Mouse (Mus musculus) macrophage (primary cell): Measurements from ENCODE around the gene Pomgnt2. TPM values are rescaled to one million over a fixed set of nuclear protein-coding genes. Genes with fewer than 3 reads are reported as not detected.

Experiments
- polyA plus RNA-seq: library from polyadenylated mRNA; stranded (reverse); fragments of 250-400 nt; gene quantifications from 3 replicates; pipeline ENCODE4 v1.2.4, GENCODE M21; 2018; ENCODE audit warnings: inconsistent platforms

The Pomgnt2 gene
- polyA plus RNA-seq, 1 experiment from 2014 or later: 0.93 TPM

Other genes with a start within 250 kb of the Pomgnt2 start
- gene Zfp651, start 237.8 kb downstream of the Pomgnt2 start, polyA plus RNA-seq: 0.21 to 0.58 TPM (median 0.36 TPM) in 3 replicates
- not detected in 3 replicates for gene Klhl40, start 219.5 kb downstream of the Pomgnt2 start, polyA plus RNA-seq
- not detected in 3 replicates for gene Hhatl, start 204.6 kb downstream of the Pomgnt2 start, polyA plus RNA-seq
- not detected in 3 replicates for gene Ccdc13, start 157.6 kb downstream of the Pomgnt2 start, polyA plus RNA-seq
- 6.1 to 25.5 TPM (median 16.7 TPM) in 3 replicates for gene Higd1a, start 138.7 kb downstream of the Pomgnt2 start, polyA plus RNA-seq
- gene Ackr2, start 98.8 kb downstream of the Pomgnt2 start, polyA plus RNA-seq: not detected in 3 replicates
- gene Cyp8b1, start 80.8 kb downstream of the Pomgnt2 start, polyA plus RNA-seq: not detected in 3 replicates
- gene Fam198a, start 46.1 kb downstream of the Pomgnt2 start, polyA plus RNA-seq: not detected in 3 replicates
- 22.2 to 37.8 TPM (median 25.5 TPM) in 3 replicates for gene Snrk, start 120.2 kb upstream of the Pomgnt2 start, polyA plus RNA-seq